Mouse (Mus musculus): Measurements from ENCODE around the gene Bnip2.
A peak's percentile ranks its signal among the peaks of the same experiment; 100 is the strongest.

The Bnip2 gene

GRCm38 (mm10) chr9:69989303-69990121 is at the start of gene Bnip2:
Gene Bnip2 (plus strand): TSS chr9:69989466.
- peak; percentile 94 for DNase-seq (ENCODE audit: low read depth, low spot score)

DNA sequence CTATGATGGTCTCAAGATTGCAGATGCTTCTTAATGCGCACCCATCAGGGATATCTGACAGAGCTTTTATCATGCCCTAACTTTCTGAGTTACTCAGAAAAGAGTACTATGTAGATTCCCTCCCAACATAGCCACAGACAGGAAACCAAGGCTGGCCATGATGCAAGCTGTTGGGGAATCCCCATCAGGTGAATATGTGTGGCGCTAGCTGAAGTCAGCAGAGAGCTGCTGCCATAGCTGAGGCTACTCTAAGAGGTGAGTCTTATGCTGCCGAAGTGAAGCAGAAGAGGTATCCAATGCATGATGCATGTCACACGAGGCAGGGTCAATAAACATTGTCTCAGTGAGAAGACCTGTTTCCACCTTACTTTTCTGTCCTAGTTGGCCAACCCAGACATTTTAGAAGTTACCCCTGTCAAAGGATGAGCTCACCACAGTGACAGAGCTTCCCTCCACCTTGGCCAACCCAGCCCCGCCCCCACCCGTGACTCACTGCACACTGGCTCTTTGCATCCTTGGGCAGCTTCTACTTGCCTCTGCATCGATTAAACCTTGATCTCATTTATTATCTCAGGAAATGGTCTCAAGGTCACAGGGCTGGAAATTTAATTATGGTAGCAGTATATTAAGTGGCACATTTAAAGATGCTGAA is 48.3 kb upstream of the Bnip2 start:
- DNase-seq (ENCODE audit: low read depth, low spot score): no peak

DNA sequence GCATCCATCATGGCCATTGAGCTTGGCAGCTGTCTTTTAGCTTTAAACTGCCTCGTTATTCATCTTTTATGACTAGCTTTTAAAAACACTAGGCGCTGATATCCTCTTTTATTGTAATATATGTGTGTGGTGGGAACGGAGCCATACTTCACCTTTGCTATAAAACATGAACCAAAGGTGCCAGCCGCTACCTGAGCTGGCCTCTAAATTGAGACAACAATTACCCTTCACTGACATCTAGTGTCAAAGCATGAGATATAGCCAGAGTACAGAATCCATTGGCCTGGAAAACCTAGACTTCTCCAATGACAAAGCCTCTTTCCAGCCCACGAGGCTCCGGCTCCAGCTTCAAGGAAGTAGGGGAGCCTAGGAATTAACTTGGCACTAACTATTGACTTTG is 47.7 kb upstream of the Bnip2 start:
- DNase-seq (ENCODE audit: low read depth, low spot score): no peak

DNA sequence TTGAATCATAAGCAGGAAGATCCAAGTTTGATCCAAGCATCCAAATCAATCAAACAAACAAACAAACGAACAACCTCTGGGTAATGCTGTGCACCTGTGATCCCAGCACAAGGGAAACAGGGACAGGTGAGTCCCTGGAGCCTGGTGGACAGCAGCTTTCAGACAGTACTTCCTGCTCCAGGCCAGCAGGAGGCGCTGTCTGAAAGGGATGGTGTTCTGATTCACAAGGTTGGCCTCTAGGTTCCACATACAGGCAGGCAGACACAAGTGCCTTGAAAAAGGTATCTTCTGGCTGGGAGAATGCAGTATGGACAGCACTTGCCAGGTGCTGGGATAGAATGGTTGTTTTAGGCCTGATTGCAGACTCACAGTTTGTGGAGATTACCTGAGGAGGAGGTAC is 40.3 kb upstream of the Bnip2 start:
- DNase-seq (ENCODE audit: low read depth, low spot score): peak; percentile 14

DNA sequence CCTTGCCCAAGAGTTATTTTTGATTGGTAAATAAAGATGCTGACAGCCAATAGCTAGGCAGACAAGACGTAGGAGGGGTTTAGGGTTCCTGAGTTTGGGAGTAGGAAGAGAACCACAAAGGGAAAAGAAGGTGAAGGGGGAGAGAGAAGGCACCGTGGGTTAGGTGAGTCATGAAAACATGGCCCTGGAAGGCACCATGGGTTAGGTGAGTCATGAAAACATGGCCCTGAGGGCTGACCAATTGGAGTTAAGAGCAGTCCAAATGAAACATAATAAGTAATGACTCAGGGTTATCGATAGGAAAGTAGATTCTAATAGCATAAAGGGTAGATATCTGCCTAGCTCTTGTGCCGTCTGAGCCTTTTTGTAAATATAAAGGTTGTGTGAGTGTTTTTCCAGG is 39.6 kb upstream of the Bnip2 start:
- DNase-seq (ENCODE audit: low read depth, low spot score): no peak

DNA sequence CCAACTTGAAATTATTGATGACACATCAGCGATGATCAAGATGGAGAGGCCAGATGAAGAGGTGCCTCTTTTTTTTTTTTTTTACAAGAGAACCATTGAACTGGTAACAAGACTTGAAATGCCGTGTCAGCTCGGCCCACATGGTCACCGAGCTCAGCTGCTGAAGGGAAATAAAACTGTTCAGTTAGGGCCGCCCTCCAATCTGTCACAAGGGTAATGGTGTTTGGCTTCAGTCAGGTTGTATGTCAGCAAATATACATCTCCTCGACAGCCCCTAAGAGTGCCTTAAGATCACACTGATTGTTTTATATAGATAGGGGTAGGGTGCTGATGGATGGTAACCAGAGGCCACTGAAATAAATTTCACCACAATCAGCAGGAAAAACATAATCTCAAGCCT is 28.3 kb upstream of the Bnip2 start:
- no peak for DNase-seq (ENCODE audit: low read depth, low spot score)

- DNase-seq (ENCODE audit: low read depth, low spot score): no peak
Measured at GRCm38 (mm10) chr9:69964370-69964769, 24.9 kb upstream of the Bnip2 start.

DNA sequence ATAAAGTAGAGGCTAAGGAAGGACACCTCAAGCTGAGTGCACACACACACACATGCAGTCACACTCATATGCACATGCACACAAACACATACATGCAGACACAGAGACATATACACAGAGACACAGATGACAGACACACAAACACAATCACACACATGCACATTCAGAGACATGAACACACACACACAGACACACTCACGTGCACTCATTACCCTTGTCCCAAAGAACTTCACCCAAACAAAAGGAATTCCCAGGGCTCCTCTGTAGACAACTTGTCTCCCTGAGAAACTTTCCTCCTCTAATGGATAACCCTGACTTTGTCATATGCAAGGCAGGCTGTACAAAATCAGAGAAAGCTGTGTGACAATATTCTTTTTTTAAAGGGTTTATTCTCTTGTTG is 3.7 kb upstream of the Bnip2 start:
- DNase-seq (ENCODE audit: low read depth, low spot score): no peak

DNA sequence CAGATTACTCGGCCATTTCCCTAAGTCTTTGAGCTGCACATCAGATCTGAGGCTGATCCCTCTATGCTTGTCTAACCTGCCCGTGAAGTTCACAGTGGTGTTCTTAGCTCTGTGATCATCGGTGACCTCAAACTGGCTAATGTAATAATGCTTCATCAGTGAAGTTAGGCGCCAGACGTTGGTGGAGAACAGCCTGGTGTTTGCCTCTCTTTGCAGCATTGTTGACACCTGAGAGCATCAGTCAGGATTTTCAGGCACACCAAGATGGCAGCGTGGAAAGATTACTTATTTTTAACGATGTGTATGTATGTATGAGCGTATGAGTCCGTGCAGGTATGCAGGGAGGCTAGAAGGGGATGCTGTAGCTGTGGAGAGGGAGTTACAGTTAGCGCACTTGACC is 3.2 kb upstream of the Bnip2 start:
- DNase-seq (ENCODE audit: low read depth, low spot score): no peak

- DNase-seq (ENCODE audit: low read depth, low spot score): no peak
Measured at GRCm38 (mm10) chr9:69986571-69986970, 2.7 kb upstream of the Bnip2 start.

DNA sequence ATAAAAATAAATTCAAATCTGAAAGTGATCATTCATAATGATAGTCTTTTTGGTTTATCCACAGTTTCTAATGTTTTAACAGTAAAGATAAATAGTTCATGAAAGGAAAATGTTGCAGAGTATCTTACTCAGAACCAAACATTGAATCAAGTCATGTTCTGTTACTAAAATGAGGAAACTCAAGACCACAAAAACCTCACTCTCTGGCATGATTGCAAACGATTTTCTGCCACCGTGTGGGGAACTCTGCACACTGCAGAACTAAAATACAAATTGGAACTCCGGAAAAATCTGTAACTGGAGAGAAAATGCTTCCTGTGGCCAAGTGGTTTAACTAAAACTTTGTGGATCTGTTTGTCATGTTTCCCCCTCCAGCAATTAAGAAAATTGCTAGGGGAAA is 1.7 kb upstream of the Bnip2 start:
- peak; percentile 71 for DNase-seq (ENCODE audit: low read depth, low spot score)

DNA sequence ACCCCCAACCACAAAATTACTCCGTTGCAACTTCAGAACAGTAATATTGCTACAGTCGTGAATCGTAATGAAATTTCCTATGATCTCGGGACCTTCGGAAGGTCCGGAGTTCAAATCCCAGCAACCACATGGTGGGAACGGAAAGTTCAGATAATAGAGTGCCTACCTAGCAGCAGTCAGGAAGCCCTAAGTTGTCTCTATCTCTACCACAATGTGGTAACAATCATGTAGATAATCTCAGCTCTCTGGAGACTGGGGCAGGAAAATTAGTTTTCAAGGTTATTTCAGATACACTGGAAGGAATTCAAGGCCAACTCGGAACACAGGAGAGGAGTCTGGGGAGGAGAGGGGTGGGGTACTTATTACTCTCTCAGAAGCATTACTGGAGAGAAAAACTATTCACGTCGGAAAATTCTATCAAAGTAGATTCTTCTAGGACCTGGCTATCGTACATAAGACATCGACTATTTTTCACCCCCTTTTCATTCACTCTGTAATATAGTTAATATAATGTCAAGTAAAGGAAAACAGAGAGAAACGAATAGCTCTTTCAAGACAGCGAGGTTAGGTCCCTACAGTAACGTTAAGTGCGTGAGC is 462 bp upstream of the Bnip2 start:
- no peak for DNase-seq (ENCODE audit: low read depth, low spot score)

DNA sequence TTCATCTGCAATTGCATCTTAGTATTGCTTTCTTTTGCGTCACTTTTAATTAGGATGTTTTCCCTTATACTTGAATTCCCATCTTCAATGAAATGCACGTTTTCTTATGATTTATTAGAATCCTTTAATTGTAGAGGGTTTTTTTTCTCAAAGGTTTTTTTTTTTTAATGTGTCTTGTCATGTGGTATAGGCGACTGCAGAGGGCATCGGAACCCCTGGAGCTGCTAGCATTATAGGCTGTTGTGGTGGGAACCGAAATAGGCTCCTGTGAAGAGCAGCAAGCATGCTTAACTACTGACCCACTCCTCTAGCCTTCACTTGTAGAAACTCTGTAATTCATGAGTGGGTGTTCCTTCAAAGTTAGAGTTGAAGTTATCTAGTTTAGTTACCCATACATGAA is 1.1 kb downstream of the Bnip2 start:
- DNase-seq (ENCODE audit: low read depth, low spot score): peak; percentile 11

DNA sequence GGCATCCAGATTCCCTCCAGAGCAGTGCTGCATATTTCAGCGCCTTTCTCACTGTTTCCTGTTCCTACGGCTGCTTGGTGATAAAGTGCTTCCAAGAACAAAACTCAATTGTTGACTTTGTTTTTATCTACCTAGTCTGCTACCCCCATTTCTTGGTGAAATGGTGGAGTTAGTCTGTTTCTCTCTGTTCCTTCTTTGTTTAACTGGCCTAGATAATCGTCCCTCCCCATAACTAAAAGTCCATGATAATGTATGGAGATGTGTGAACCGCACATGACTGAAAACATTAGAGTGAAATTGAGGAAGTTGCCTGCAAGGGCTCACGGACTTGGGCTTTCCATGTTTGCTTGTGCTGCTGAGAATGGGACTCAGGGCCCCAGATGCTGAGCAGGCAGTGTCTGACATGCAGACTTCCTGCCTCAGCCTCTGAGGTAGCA is 3.6 kb downstream of the Bnip2 start:
- DNase-seq (ENCODE audit: low read depth, low spot score): no peak

- no peak for DNase-seq (ENCODE audit: low read depth, low spot score)
Measured at GRCm38 (mm10) chr9:69993479-69993878, 4.2 kb downstream of the Bnip2 start.

GRCm38 (mm10) chr9:69994547-69994946 is 5.3 kb downstream of the Bnip2 start:
- no peak for DNase-seq (ENCODE audit: low read depth, low spot score)

DNA sequence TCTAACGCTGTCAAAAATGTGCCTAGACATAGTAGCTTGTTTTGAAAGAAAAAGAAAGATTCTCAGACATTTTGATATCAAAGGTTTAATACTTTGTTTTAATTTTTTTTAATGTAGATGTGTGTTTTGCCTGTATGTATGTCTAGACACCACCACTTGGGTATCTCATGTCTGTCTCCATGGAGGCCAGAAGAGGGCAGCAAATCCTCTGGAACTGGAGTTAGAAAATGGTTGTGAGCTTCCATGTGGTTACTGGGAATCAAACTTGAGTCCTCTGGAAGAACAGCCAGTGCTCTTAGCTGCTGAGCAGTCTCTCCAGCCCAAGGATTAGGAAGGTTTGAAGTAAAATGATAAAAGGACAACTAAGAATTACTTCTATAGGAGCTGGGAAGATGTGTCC is 10.1 kb downstream of the Bnip2 start:
- no peak for DNase-seq (ENCODE audit: low read depth, low spot score)

GRCm38 (mm10) chr9:70003516-70003915 is 14.2 kb downstream of the Bnip2 start:
- DNase-seq (ENCODE audit: low read depth, low spot score): no peak

GRCm38 (mm10) chr9:70006984-70007383 is 17.7 kb downstream of the Bnip2 start:
- DNase-seq (ENCODE audit: low read depth, low spot score): no peak

GRCm38 (mm10) chr9:70007506-70008248 is 18.4 kb downstream of the Bnip2 start:
- no peak for DNase-seq (ENCODE audit: low read depth, low spot score)

GRCm38 (mm10) chr9:70009754-70010304 is 20.6 kb downstream of the Bnip2 start:
- no peak for DNase-seq (ENCODE audit: low read depth, low spot score)

Measured in forelimb bud, embryonic 11.5 days (tissue).